Mouse (Mus musculus) CH12.LX (cell line): ENCODE results near the gene Acadvl. TPM values are rescaled to one million over a fixed set of nuclear protein-coding genes. Genes with fewer than 3 reads are reported as not detected.

Experiments used
- DNase-seq: peaks from one replicate; pipeline ENCODE4 v3.0.0-alpha.2; 2013; ENCODE audit errors: extremely low read depth
- H3K27ac ChIP-seq: 2 replicates; pipeline ENCODE4 v1.5.1; 2012; ENCODE audit warnings: low read depth, mild to moderate bottlenecking, control low read depth, moderate library complexity; ENCODE audit not compliant: insufficient read depth
- H3K27me3 ChIP-seq: replicated peaks from 2 replicates; pipeline ENCODE3; 2012; ENCODE audit warnings: inconsistent platforms
- H3K36me3 ChIP-seq, 2 experiments: replicated peaks in 1 of 2; 2 replicates each; pipeline versions ENCODE3 to v1.6.1; 2012; ENCODE audit warnings: inconsistent platforms in 1 of 2, low read length in 1 of 2, mild to moderate bottlenecking in 1 of 2, mixed read lengths in 1 of 2, moderate library complexity in 1 of 2; ENCODE audit not compliant: control insufficient read depth in 1 of 2, insufficient read depth in 1 of 2
- H3K4me1 ChIP-seq, 2 experiments: 2 replicates each; pipeline ENCODE4 v1.6.1; 2012; ENCODE audit warnings: inconsistent platforms in 1 of 2, moderate library complexity in 1 of 2; ENCODE audit not compliant: insufficient read depth in 2 of 2, control insufficient read depth in 1 of 2
- H3K4me2 ChIP-seq: 2 replicates; pipeline ENCODE4 v1.6.1; 2012; ENCODE audit warnings: low read depth, mild to moderate bottlenecking, control low read depth; ENCODE audit not compliant: poor library complexity, insufficient read depth, severe bottlenecking
- H3K4me3 ChIP-seq, 3 experiments: fragments of 150-350 bp in 1 of 3; sonication (generic) in 1 of 3; replicated peaks in 1 of 3; 2 replicates each; pipeline versions ENCODE3 to v1.5.1; 2011 to 2012; ENCODE audit warnings: low read depth in 2 of 3, low read length in 2 of 3, mild to moderate bottlenecking in 2 of 3, moderate library complexity in 2 of 3, control low read depth in 1 of 3, improper control_type of control experiment in 1 of 3, inconsistent platforms in 1 of 3, mixed read lengths in 1 of 3; ENCODE audit not compliant: poor library complexity in 1 of 3
- H3K79me2 ChIP-seq: replicated peaks from 2 replicates; pipeline ENCODE4 v1.6.1; 2012; ENCODE audit warnings: mild to moderate bottlenecking, moderate library complexity; ENCODE audit not compliant: control insufficient read depth, poor library complexity, insufficient read depth, severe bottlenecking; ENCODE audit errors: extremely low read depth
- H3K9ac ChIP-seq: 2 replicates; pipeline ENCODE4 v1.6.1; 2012; ENCODE audit warnings: low read depth, mild to moderate bottlenecking, control low read depth, moderate library complexity; ENCODE audit not compliant: insufficient read depth
- H3K9me3 ChIP-seq: replicated peaks from 2 replicates; pipeline ENCODE3; 2012; ENCODE audit warnings: low read length, inconsistent platforms, mixed read lengths
- CHD1 ChIP-seq: IDR thresholded peaks from 2 replicates; pipeline ENCODE4 v1.6.1; 2012; ENCODE audit warnings: low read depth, low read length, improper control_type of control experiment, inconsistent platforms
- E2F4 ChIP-seq: IDR thresholded peaks from 2 replicates; pipeline ENCODE4 v1.6.1; 2011; ENCODE audit warnings: low read depth, low read length, improper control_type of control experiment; ENCODE audit not compliant: insufficient replicate concordance
- ELF1 ChIP-seq: IDR thresholded peaks from 2 replicates; pipeline ENCODE4 v1.6.1; 2014; ENCODE audit warnings: low read depth, mild to moderate bottlenecking, inconsistent platforms, low read length, improper control_type of control experiment
- GABPA ChIP-seq: IDR thresholded peaks from 2 replicates; pipeline ENCODE4 v1.6.1; 2012; ENCODE audit warnings: low read depth, low read length, improper control_type of control experiment, inconsistent platforms; ENCODE audit not compliant: insufficient replicate concordance
- KAT2A ChIP-seq: IDR thresholded peaks from 2 replicates; pipeline ENCODE4 v1.6.1; 2012; ENCODE audit warnings: low read length, improper control_type of control experiment, inconsistent platforms; ENCODE audit not compliant: insufficient replicate concordance
- MAX ChIP-seq: IDR thresholded peaks from 2 replicates; pipeline ENCODE4 v1.6.1; 2011; ENCODE audit warnings: low read length, improper control_type of control experiment
- MAZ ChIP-seq: IDR thresholded peaks from 2 replicates; pipeline ENCODE4 v1.6.1; 2012; ENCODE audit warnings: low read depth, mild to moderate bottlenecking, inconsistent platforms, low read length, improper control_type of control experiment, moderate library complexity
- MEF2A ChIP-seq: IDR thresholded peaks from 2 replicates; pipeline ENCODE4 v1.6.1; 2014; ENCODE audit warnings: low read depth, mild to moderate bottlenecking, inconsistent platforms, low read length, improper control_type of control experiment, borderline replicate concordance
- MXI1 ChIP-seq: IDR thresholded peaks from 2 replicates; pipeline ENCODE4 v1.6.1; 2011; ENCODE audit warnings: mild to moderate bottlenecking, low read depth, low read length, improper control_type of control experiment
- NELFE ChIP-seq: IDR thresholded peaks from 2 replicates; pipeline ENCODE4 v1.6.1; 2011; ENCODE audit warnings: low read depth, low read length, improper control_type of control experiment
- PAX5 ChIP-seq: IDR thresholded peaks from 2 replicates; pipeline ENCODE4 v1.6.1; 2012; ENCODE audit warnings: low read length, inconsistent platforms, mixed read lengths
- POLR2A ChIP-seq: IDR thresholded peaks from 2 replicates; pipeline ENCODE4 v1.6.1; 2011; ENCODE audit warnings: low read depth, mild to moderate bottlenecking, improper control_type of control experiment, low read length
- RAD21 ChIP-seq: IDR thresholded peaks from 2 replicates; pipeline ENCODE4 v1.6.1; 2011; ENCODE audit warnings: low read depth, mild to moderate bottlenecking, low read length, improper control_type of control experiment, moderate library complexity
- RCOR1 ChIP-seq: conservative IDR thresholded peaks from 2 replicates; pipeline ENCODE4 v1.6.1; 2012; ENCODE audit warnings: low read depth, mild to moderate bottlenecking, inconsistent platforms, low read length, improper control_type of control experiment
- SIN3A ChIP-seq: IDR thresholded peaks from 2 replicates; pipeline ENCODE4 v1.6.1; 2012; ENCODE audit warnings: low read length, improper control_type of control experiment, inconsistent platforms
- SMC3 ChIP-seq: IDR thresholded peaks from 2 replicates; pipeline ENCODE4 v1.6.1; 2011; ENCODE audit warnings: low read depth, low read length, improper control_type of control experiment
- ZC3H11A ChIP-seq: IDR thresholded peaks from 2 replicates; pipeline ENCODE4 v1.6.1; 2012; ENCODE audit warnings: low read depth, mild to moderate bottlenecking, inconsistent platforms, low read length, improper control_type of control experiment
- ZKSCAN1 ChIP-seq: IDR thresholded peaks from 2 replicates; pipeline ENCODE4 v1.6.1; 2012; ENCODE audit warnings: low read depth, inconsistent platforms, low read length, improper control_type of control experiment, borderline replicate concordance
- ZMIZ1 ChIP-seq: IDR thresholded peaks from 2 replicates; pipeline ENCODE4 v1.6.1; 2012; ENCODE audit warnings: low read depth, mild to moderate bottlenecking, inconsistent platforms, low read length, improper control_type of control experiment
- dilution Hi-C: fragments of 300-500 bp; cut with MboI; formaldehyde crosslinking; loops from 2 replicates; pipeline ENCODE4 v1.14.3; 2020; ENCODE audit warnings: low sequenced_read_pairs; ENCODE audit not compliant: extremely low pct_unique_long_range_greater_than_20kb, extremely low pct_ligation_motif_present
- in situ Hi-C: fragments of 300-500 bp; cut with MboI; formaldehyde crosslinking; loops from 3 replicates; pipeline ENCODE4 v1.14.3; 2019; ENCODE audit warnings: low sequenced_read_pairs, low pct_ligation_motif_present, low pct_unique_long_range_greater_than_20kb, mixed read lengths
- polyA plus RNA-seq: library from polyadenylated mRNA; unstranded; fragments of >175 nt; gene quantifications from 2 replicates; pipeline ENCODE4 v1.2.1, GENCODE M21; 2012; ENCODE audit warnings: low read depth; ENCODE audit not compliant: insufficient read length
- total RNA-seq, 2 experiments: library from RNA; depleted of rRNA; stranded (reverse); fragments of 300-350 nt in 1 of 2; fragments of >200 nt in 1 of 2; gene quantifications; 2 replicates each; pipeline ENCODE4 v1.2.3; 2012 to 2014

Acadvl gene
- total and polyA plus RNA-seq, 3 experiments, result 76.9 to 148 (median 81.8) TPM

DNA sequence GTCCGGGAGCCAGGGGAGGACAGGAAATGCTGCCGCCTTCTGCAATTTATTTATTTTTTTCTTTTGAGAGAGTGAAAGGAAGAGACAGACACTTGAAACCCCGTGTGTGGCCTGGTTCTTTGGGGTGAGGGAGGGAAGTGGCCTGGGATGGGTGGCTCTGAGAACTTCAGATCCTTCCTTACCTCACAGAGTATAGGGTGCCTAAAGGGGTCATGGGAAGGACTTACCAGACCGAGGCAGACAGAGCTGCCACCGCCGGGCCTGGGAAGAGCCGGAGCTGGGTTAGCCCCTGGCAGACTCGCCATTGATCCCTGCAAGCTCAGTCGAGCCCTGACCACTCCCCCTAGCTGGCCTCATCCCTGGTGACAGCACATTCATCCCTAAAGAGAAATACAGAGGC lies 30.2 kb upstream of the Acadvl start:
- Histone ChIP-seq H3K4me2 (no peak overlapping the region), H3K36me3 (peaks cover 0 to 45% of the 10 kb centered on the region in 2 experiments), H3K4me3 (no peak overlapping the region), H3K27me3 (peaks cover 6% of the 10 kb centered on the region), H3K79me2 (no peaks in the 10 kb centered on the region), H3K9ac (no peak overlapping the region), H3K27ac (no peak overlapping the region), H3K4me1 (no peaks in the 10 kb centered on the region), H3K9me3 (no peaks in the 10 kb centered on the region)
- no peak for DNase-seq
- TF ChIP-seq MEF2A (no peak), RAD21 (no peak), POLR2A (no peak), NELFE (no peak), RCOR1 (no peak), CHD1 (no peak), ZMIZ1 (no peak), PAX5 (no peak), E2F4 (no peak), MAX (no peak), MAZ (no peak), SIN3A (no peak), ELF1 (no peak), ZKSCAN1 (no peak)
- dilution Hi-C loops, result no loop called here
- in situ Hi-C loops, result no loop called here

DNA sequence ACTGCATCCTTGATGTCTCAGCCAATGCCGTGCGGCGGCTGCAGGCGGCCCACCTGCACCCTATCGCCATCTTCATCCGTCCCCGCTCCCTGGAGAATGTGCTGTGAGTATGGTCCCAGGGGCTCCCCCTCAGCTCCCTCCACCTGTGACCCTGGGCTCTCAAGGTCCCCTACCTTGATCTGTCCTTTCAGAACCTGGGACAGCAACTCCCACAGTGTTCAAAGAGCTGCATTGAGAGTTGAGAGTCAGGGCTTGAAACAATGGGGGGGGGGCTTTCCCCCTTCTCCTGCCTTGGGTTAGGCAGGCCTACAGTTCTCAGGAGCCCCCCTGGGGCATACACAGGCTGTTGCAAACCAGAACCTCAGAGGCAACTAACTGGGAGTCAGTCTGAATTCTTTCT lies 28.5 kb upstream of the Acadvl start:
- in situ Hi-C loops, result no loop called here
- H3K79me2 ChIP-seq, result no peaks in the 10 kb centered on the region
- H3K27ac ChIP-seq, result no peak overlapping the region
- no peaks in the 10 kb centered on the region for H3K27me3 ChIP-seq
- peaks cover 0 to 52% of the 10 kb centered on the region in 2 experiments for H3K36me3 ChIP-seq
- no peak overlapping the region for H3K4me2 ChIP-seq
- TF ChIP-seq PAX5 (no peak), GABPA (no peak), KAT2A (no peak), MAX (no peak), SMC3 (no peak), RCOR1 (no peak), ZMIZ1 (no peak), MXI1 (no peak), ZC3H11A (no peak), ELF1 (no peak)
- TF ChIP-seq, all 38 proteins: peak for 0
- dilution Hi-C loops, result no loop called here
- H3K4me3 ChIP-seq, result no peak overlapping the region
- no peak for DNase-seq
- 0 out of 4 replicates have a peak, but pooled peaks cover 0 to under 1% of the 10 kb centered on the region in 2 experiments for H3K4me1 ChIP-seq
- no peak overlapping the region for H3K9ac ChIP-seq
- H3K9me3 ChIP-seq, result no peaks in the 10 kb centered on the region
